Mouse (Mus musculus) kidney, embryonic 16.5 days (tissue): Measurements from ENCODE around the gene Filip1l. TPM values are rescaled to one million over a fixed set of nuclear protein-coding genes. Genes with fewer than 3 reads are reported as not detected.

Experiments used
- ATAC-seq: fragments of 200-750 bp; cut with Nextera tagmentation; 2 replicates; pipeline ENCODE4 v1.8.0; 2017; ENCODE audit warnings: moderate TSS enrichment; ENCODE audit not compliant: low FRiP score, low TSS enrichment
- H3K27ac ChIP-seq: fragments of 300-500 bp; sonication (generic); 2 replicates; pipeline ENCODE4 v1.5.1; 2014; ENCODE audit warnings: low read length
- H3K27me3 ChIP-seq: fragments of 300-500 bp; sonication (generic); 2 replicates; pipeline ENCODE4 v1.6.1; 2014; ENCODE audit warnings: low read length, control low read depth, mixed read lengths; ENCODE audit not compliant: insufficient read depth
- H3K36me3 ChIP-seq: fragments of 300-500 bp; sonication (generic); 2 replicates; pipeline ENCODE4 v1.6.1; 2014; ENCODE audit warnings: low read length, control low read depth, mixed read lengths; ENCODE audit not compliant: insufficient read depth
- H3K4me1 ChIP-seq: fragments of 300-500 bp; sonication (generic); 2 replicates; pipeline ENCODE4 v1.6.1; 2014; ENCODE audit warnings: low read length, control low read depth, mixed read lengths; ENCODE audit not compliant: insufficient read depth
- H3K4me2 ChIP-seq: fragments of 300-500 bp; sonication (generic); replicated peaks from 2 replicates; pipeline ENCODE4 v1.6.1; 2014; ENCODE audit warnings: low read depth, low read length
- H3K4me3 ChIP-seq: fragments of 300-500 bp; sonication (generic); 2 replicates; pipeline ENCODE4 v1.5.1; 2014; ENCODE audit warnings: mild to moderate bottlenecking, low read length
- H3K9ac ChIP-seq: fragments of 300-500 bp; sonication (generic); replicated peaks from 2 replicates; pipeline ENCODE4 v1.6.1; 2014; ENCODE audit warnings: low read length
- H3K9me3 ChIP-seq: fragments of 300-500 bp; sonication (generic); 2 replicates; pipeline ENCODE4 v1.6.1; 2016; ENCODE audit warnings: low read length, control low read depth
- WGBS: fragments of 180-500 bp; shearing (Covaris S2); extraction: QIAGEN DNeasy Blood & Tissue Kit; methylation state at CpG from one replicate; pipeline ENCODE4 v1.1.7; 2014; 5-methylcytosine and 5-hydroxymethylcytosine counted together
- polyA plus RNA-seq: library from polyadenylated mRNA; unstranded; fragments of >200 nt; fragmentation: Nextera tagmentation; extraction: Ambion mirVana; gene quantifications from 2 replicates; pipeline ENCODE4 v1.2.1, GENCODE M21; 2015

The Filip1l gene
- polyA plus RNA-seq, 1 experiment from 2014 or later, result 27.7 TPM

- WGBS, result 65% methylated on average over 4 of the region's 4 CpGs
- Histone ChIP-seq H3K4me2 (no peak overlapping the region), H3K9ac (no peak overlapping the region), H3K4me3 (no peak overlapping the region), H3K4me1 (no peaks in the 10 kb centered on the region; the same call in 1 of the 2 replicates), H3K9me3 (no peaks in the 10 kb centered on the region), H3K36me3 (no peaks in the 10 kb centered on the region), H3K27ac (no peak overlapping the region), H3K27me3 (no peaks in the 10 kb centered on the region)
- no peak for ATAC-seq
Measured at GRCm38 (mm10) chr16:57525476-57525875, 172.6 kb downstream of the Filip1l start.

DNA sequence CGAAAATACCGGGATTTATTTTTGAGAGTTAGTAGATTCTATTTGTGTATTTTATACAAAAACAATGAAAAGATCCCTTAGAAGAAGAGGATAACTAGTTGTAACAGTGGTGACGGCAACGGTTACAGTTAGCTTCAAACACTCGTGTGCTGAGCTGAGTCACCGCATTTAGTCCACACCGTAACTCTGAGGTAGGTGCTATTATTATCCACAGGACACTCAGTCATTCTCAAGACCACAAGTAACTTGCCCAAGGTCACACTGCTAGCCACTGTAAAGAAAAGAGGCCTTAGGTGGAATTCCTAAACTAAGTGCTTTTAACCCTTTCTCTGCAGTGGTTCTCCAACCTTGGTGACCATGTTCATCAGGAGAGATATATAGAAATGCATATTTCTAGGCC is 174.0 kb downstream of the Filip1l start:
- Histone ChIP-seq H3K27me3 (no peaks in the 10 kb centered on the region), H3K27ac (no peak overlapping the region), H3K9me3 (no peaks in the 10 kb centered on the region), H3K4me2 (no peak overlapping the region), H3K9ac (no peak overlapping the region), H3K4me1 (no peaks in the 10 kb centered on the region; the same call in 1 of the 2 replicates), H3K4me3 (no peak overlapping the region), H3K36me3 (no peaks in the 10 kb centered on the region)
- no peak for ATAC-seq
- 90% methylated on average over 7 of the region's 7 CpGs for WGBS

- Histone ChIP-seq H3K9me3 (no peaks in the 10 kb centered on the region), H3K4me1 (no peaks in the 10 kb centered on the region; the same call in 1 of the 2 replicates), H3K27ac (no peak overlapping the region), H3K4me3 (no peak overlapping the region), H3K36me3 (no peaks in the 10 kb centered on the region), H3K4me2 (no peak overlapping the region), H3K27me3 (no peaks in the 10 kb centered on the region), H3K9ac (no peak overlapping the region)
- ATAC-seq, result no peak
- 61% methylated on average over 4 of the region's 4 CpGs for WGBS
Measured at GRCm38 (mm10) chr16:57528457-57528856, 175.6 kb downstream of the Filip1l start.

DNA sequence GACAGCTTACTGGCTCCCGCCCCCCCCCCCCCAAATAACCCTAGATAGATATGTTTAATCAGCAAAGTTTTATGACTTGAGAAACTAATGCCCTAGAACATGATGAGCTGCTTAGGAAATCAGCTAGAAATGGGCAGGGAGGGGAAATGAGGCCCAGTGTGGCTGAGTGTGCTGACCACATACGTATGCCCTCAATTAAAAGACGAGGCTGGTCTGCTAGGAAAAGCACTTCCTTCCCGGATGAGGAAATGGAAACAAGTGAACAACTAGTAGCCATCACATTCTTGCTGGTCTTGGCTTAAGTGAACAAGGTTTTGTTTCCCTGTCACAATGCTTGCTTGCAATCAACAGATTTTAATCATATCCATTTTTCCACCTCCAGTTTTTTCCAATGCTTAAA is 177.7 kb downstream of the Filip1l start:
- WGBS, result 74% methylated on average over 4 of the region's 4 CpGs
- no peaks in the 10 kb centered on the region for H3K27me3 ChIP-seq
- H3K36me3 ChIP-seq, result no peaks in the 10 kb centered on the region
- H3K4me3 ChIP-seq, result no peak overlapping the region
- H3K9me3 ChIP-seq, result no peaks in the 10 kb centered on the region
- no peak for ATAC-seq
- no peak overlapping the region for H3K9ac ChIP-seq
- H3K4me2 ChIP-seq, result no peak overlapping the region
- H3K27ac ChIP-seq, result no peak overlapping the region
- no peaks in the 10 kb centered on the region; the same call in 1 of the 2 replicates for H3K4me1 ChIP-seq

DNA sequence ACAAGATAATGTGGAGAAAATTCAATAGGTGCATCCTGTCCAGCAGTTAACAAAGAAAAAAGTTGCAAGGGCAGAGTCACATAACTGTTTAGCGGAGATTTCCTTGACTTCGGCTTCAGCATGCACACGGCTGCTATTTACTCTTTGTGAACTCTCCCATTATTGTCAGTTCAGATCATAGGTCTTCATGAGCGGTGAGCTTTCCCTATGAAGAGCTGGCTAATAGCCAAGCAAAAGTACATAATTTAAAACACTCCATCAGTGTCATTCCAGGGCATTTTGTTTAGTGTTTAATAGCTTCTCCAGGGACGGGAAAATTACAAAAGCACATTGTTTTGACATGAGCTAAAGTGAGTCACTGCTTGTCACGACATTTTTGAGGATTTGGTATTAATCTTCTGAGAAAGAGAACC is 179.2 kb downstream of the Filip1l start:
- Histone ChIP-seq H3K4me3 (no peak overlapping the region), H3K36me3 (no peaks in the 10 kb centered on the region), H3K9me3 (no peaks in the 10 kb centered on the region), H3K27ac (0 out of 2 replicates have a peak overlapping the region, but pooled peaks have one; percentile 34), H3K4me2 (no peak overlapping the region), H3K9ac (no peak overlapping the region), H3K27me3 (no peaks in the 10 kb centered on the region), H3K4me1 (no peaks in the 10 kb centered on the region; the same call in 1 of the 2 replicates)
- 39% methylated on average over 6 of the region's 6 CpGs for WGBS
- no peak for ATAC-seq

DNA sequence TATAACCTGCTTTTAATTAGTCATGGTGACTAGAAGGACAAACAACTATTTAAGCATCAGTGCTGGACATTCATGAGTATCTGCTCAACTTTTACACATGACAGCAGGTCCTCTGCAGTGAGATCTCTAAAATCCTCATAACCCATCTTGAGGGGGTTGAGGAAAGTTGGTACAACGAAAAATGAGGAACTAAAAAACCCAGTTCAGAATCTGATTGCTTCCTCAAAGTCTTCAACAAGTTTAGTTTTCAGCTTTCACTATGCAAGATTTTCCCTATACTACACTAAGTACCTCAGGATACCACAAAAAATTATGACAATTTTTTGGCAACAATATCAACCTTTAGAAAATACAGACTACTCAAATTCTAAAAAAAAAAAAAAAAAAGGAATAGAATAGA is 181.5 kb downstream of the Filip1l start:
- no peaks in the 10 kb centered on the region for H3K4me1 ChIP-seq
- WGBS, result 86% methylated on average over 1 of the region's 1 CpGs
- no peaks in the 10 kb centered on the region for H3K36me3 ChIP-seq
- no peak overlapping the region for H3K9ac ChIP-seq
- no peaks in the 10 kb centered on the region for H3K27me3 ChIP-seq
- no peak overlapping the region for H3K27ac ChIP-seq
- H3K9me3 ChIP-seq, result no peaks in the 10 kb centered on the region
- ATAC-seq, result no peak
- no peak overlapping the region for H3K4me2 ChIP-seq
- no peak overlapping the region for H3K4me3 ChIP-seq

DNA sequence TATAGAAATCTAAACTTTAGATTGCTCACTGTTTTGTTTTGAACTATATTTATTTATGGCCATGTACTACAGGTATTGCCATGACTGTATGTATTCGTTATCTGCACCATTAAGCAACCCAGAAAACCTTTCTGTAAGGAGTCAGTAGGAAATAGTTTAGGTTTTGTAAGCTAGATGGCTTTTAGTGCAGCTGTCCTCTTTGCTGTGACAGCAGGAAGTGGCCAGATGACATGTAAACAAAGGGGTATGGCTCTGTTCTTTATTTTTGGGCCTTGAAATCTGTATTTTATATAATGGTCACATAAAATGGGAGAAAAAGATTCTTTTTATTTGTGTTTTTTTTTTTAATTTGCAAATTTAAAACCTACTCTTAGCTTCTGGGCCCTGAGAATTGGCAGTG is 181.9 kb downstream of the Filip1l start:
- H3K4me2 ChIP-seq, result no peak overlapping the region
- no peak for ATAC-seq
- no peak overlapping the region for H3K4me3 ChIP-seq
- WGBS, result 64% methylated on average over 1 of the region's 1 CpGs
- no peak overlapping the region for H3K9ac ChIP-seq
- no peaks in the 10 kb centered on the region for H3K9me3 ChIP-seq
- H3K27ac ChIP-seq, result no peak overlapping the region
- H3K27me3 ChIP-seq, result no peaks in the 10 kb centered on the region
- no peaks in the 10 kb centered on the region for H3K4me1 ChIP-seq
- H3K36me3 ChIP-seq, result no peaks in the 10 kb centered on the region

- H3K36me3 ChIP-seq, result no peaks in the 10 kb centered on the region
- no peak for ATAC-seq
- no peak overlapping the region for H3K9ac ChIP-seq
- H3K4me3 ChIP-seq, result no peak overlapping the region
- H3K4me1 ChIP-seq, result no peaks in the 10 kb centered on the region
- no peaks in the 10 kb centered on the region for H3K9me3 ChIP-seq
- 83% methylated on average over 7 of the region's 7 CpGs for WGBS
- no peak overlapping the region for H3K4me2 ChIP-seq
- H3K27ac ChIP-seq, result no peak overlapping the region
- no peaks in the 10 kb centered on the region for H3K27me3 ChIP-seq
Measured at GRCm38 (mm10) chr16:57536511-57536910, 183.6 kb downstream of the Filip1l start.

DNA sequence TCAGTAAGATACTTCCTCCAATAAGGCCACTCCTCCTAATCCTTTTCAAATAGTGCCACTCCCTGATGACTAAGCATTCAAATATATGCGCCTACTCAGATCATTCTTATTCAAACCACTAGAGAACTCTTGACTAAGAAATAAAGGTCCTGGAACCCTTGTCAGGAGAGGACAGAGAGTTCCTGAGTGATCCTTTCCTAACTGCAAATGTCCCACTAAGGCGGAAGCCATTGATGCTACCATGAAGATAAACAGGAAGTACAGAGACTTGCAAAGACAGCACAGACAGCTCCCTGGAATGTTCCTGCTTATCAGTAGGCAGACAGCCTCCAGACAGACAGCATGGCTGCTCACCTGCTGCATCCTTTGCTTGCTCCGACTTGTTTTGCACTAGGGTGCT is 190.3 kb downstream of the Filip1l start:
- ATAC-seq, result no peak
- H3K27ac ChIP-seq, result no peak overlapping the region
- H3K4me1 ChIP-seq, result peaks cover 4% of the 10 kb centered on the region; the same call in 1 of the 2 replicates
- H3K4me3 ChIP-seq, result no peak overlapping the region
- no peak overlapping the region for H3K4me2 ChIP-seq
- H3K27me3 ChIP-seq, result no peaks in the 10 kb centered on the region
- WGBS, result 88% methylated on average over 3 of the region's 3 CpGs
- H3K9ac ChIP-seq, result no peak overlapping the region
- no peaks in the 10 kb centered on the region for H3K36me3 ChIP-seq
- no peaks in the 10 kb centered on the region; the same call in 1 of the 2 replicates for H3K9me3 ChIP-seq

GRCm38 (mm10) chr16:57544441-57544840 is 191.5 kb downstream of the Filip1l start:
- H3K27me3 ChIP-seq, result no peaks in the 10 kb centered on the region
- no peak for ATAC-seq
- WGBS, result 77% methylated on average over 8 of the region's 8 CpGs
- no peak overlapping the region for H3K4me2 ChIP-seq
- no peak overlapping the region for H3K27ac ChIP-seq
- H3K36me3 ChIP-seq, result no peaks in the 10 kb centered on the region
- H3K4me3 ChIP-seq, result no peak overlapping the region
- peaks cover 4% of the 10 kb centered on the region; the same call in 1 of the 2 replicates for H3K4me1 ChIP-seq
- H3K9ac ChIP-seq, result no peak overlapping the region
- H3K9me3 ChIP-seq, result no peaks in the 10 kb centered on the region; the same call in 1 of the 2 replicates
